Comparison of ENCODE assay signal across 22 mouse cellular contexts in genomic region chr12:110035171-110035570, GRCm38 (mm10).
DNase-seq lines count a peak whose midpoint lies in the region; ATAC-seq and TF ChIP-seq lines count a peak whose summit lies in the region.
"Had no signal": no experiment of that assay in that cellular context is flagged by ENCODE, and none has a peak within 500 bp of the region (broad histone marks: within the 10 kb centered on the region; RNA-seq: fewer than 3 reads in every experiment).

No protein-coding gene starts in this region.

- no peak for ATAC-seq in liver, embryonic 11.5 days (replicated peaks; ENCODE audit: low FRiP score)
- ATAC-seq: forebrain, embryonic 13.5 days; forebrain, embryonic 16.5 days had no signal

- H3K27me3 ChIP-seq in liver, adult 2 months (ENCODE audit: control insufficient read depth, insufficient read depth, low read length), result no peaks in the 10 kb centered on the region
- no peaks in the 10 kb centered on the region for H3K27me3 ChIP-seq in liver, embryonic 11.5 days (replicated peaks; ENCODE audit: control insufficient read depth, insufficient read depth, low read length)
- H3K27me3 ChIP-seq: embryonic facial prominence, embryonic 15.5 days; forebrain, embryonic 13.5 days had no signal

- no peaks in the 10 kb centered on the region for H3K79me2 ChIP-seq in liver, adult 2 months (ENCODE audit: control insufficient read depth, insufficient read depth, low read length)

- H3K9me3 ChIP-seq in liver, embryonic 11.5 days (ENCODE audit: control insufficient read depth, low read length), result no peaks in the 10 kb centered on the region
- H3K9me3 ChIP-seq: embryonic facial prominence, embryonic 13.5 days; embryonic facial prominence, embryonic 15.5 days; forebrain, embryonic 10.5 days; forebrain, embryonic 13.5 days had no signal

- no peak overlapping the region for H3K4me3 ChIP-seq in liver, adult 2 months (ENCODE audit: insufficient read depth, low read depth, low read length)
- H3K4me3 ChIP-seq in liver, embryonic 11.5 days (ENCODE audit: low read depth, low read length), result no peak overlapping the region
- H3K4me3 ChIP-seq: embryonic facial prominence, embryonic 13.5 days; embryonic facial prominence, embryonic 15.5 days; erythroblast, embryonic 14.5 days; forebrain, embryonic 10.5 days; forebrain, embryonic 13.5 days had no signal

- H3K27ac ChIP-seq in liver, adult 2 months (replicated peaks; ENCODE audit: insufficient read depth, low read depth, low read length), result no peak overlapping the region
- H3K27ac ChIP-seq in liver, embryonic 11.5 days (ENCODE audit: low read depth, low read length), result no peak overlapping the region
- H3K27ac ChIP-seq: embryonic facial prominence, embryonic 13.5 days; embryonic facial prominence, embryonic 15.5 days; forebrain, embryonic 10.5 days; forebrain, embryonic 13.5 days had no signal

- DNase-seq in heart, adult 11 months, result peak; percentile 70
- DNase-seq in heart, adult 9 months (ENCODE audit: low spot score in 2 of 2), result no peak
- peak; percentile 68 for DNase-seq in liver, adult 2 months (ENCODE audit: extremely low read depth, low read depth, low spot score)
- DNase-seq in liver, embryonic 11.5 days (ENCODE audit: low spot score), result no peak
- DNase-seq in testis, postnatal 10 days (ENCODE audit: low spot score), result peak; percentile 17
- DNase-seq in testis, postnatal 14 days (ENCODE audit: low spot score), result no peak
- DNase-seq: adrenal gland, adult 2 months; adrenal gland, postnatal 10 days; adrenal gland, postnatal 25 days; cerebellum, adult 11 months; cerebellum, adult 18-20 months; cerebellum, adult 8-10 months; cerebellum, adult 9-11 months; cerebellum, postnatal 14 days; cerebellum, postnatal 36 days; embryo, embryonic 11 days had no signal

- H3K9ac ChIP-seq in liver, adult 2 months (ENCODE audit: low read depth, low read length), result no peak overlapping the region
- no peak overlapping the region for H3K9ac ChIP-seq in liver, embryonic 11.5 days (ENCODE audit: low read depth, low read length)
- H3K9ac ChIP-seq: embryonic facial prominence, embryonic 13.5 days; embryonic facial prominence, embryonic 15.5 days; forebrain, embryonic 13.5 days had no signal

- no peaks in the 10 kb centered on the region for H3K36me3 ChIP-seq in liver, adult 2 months (ENCODE audit: control insufficient read depth, insufficient read depth, low read length)
- H3K36me3 ChIP-seq in liver, embryonic 11.5 days (ENCODE audit: control insufficient read depth, insufficient read depth, low read length), result no peaks in the 10 kb centered on the region
- H3K36me3 ChIP-seq: embryonic facial prominence, embryonic 13.5 days; embryonic facial prominence, embryonic 15.5 days; forebrain, embryonic 10.5 days had no signal

- H3K4me1 ChIP-seq in liver, adult 2 months (ENCODE audit: control insufficient read depth, insufficient read depth, low read length), result no peaks in the 10 kb centered on the region
- H3K4me1 ChIP-seq in liver, embryonic 11.5 days (replicated peaks; ENCODE audit: control insufficient read depth, insufficient read depth, low read length), result no peaks in the 10 kb centered on the region
- H3K4me1 ChIP-seq: embryonic facial prominence, embryonic 13.5 days; embryonic facial prominence, embryonic 15.5 days; forebrain, embryonic 10.5 days; forebrain, embryonic 13.5 days had no signal

- WGBS in liver, adult 2 months, result 42% methylated on average over 8 of the region's 8 CpGs
- WGBS in liver, embryonic 11.5 days, result 71% methylated on average over 8 of the region's 8 CpGs

- H3K4me2 ChIP-seq in liver, embryonic 11.5 days, result no peak overlapping the region
- H3K4me2 ChIP-seq: embryonic facial prominence, embryonic 13.5 days; embryonic facial prominence, embryonic 15.5 days; forebrain, embryonic 13.5 days had no signal

- no peak for TF ChIP-seq POLR2A in liver, adult 2 months (IDR thresholded peaks at IDR 0.05; ENCODE audit: extremely low read depth, insufficient read depth, low read length)

- no peak for TF ChIP-seq CTCF in liver, adult 2 months (IDR thresholded peaks at IDR 0.05; ENCODE audit: low read depth, low read length)

Comparison
In these comparisons a context has a peak if more than half of its experiments do, and no peak if none do; other contexts are left out.
1. DNase-seq: peak in heart, adult 11 months (single experiment), liver, adult 2 months (single experiment) and testis, postnatal 10 days (single experiment); none in heart, adult 9 months (0 of 2), liver, embryonic 11.5 days (single experiment) and testis, postnatal 14 days (single experiment).